Mouse (Mus musculus) C2C12 (cell line): Measurements from ENCODE around the gene Asrgl1. TPM values are rescaled to one million over a fixed set of nuclear protein-coding genes. Genes with fewer than 3 reads are reported as not detected.

ENCODE experiments used
- H3K27me3 ChIP-seq: one replicate; pipeline ENCODE4 v1.6.1; 2011; ENCODE audit not compliant: control insufficient read depth, insufficient read depth, insufficient read length
- H3K36me3 ChIP-seq: one replicate; pipeline ENCODE4 v1.6.1; 2011; ENCODE audit not compliant: control insufficient read depth, insufficient read depth
- H3K4me3 ChIP-seq: one replicate; pipeline ENCODE4 v1.5.1; 2011; ENCODE audit warnings: mild to moderate bottlenecking, control low read depth; ENCODE audit not compliant: poor library complexity, insufficient read depth, severe bottlenecking
- H3K79me2 ChIP-seq: one replicate; pipeline ENCODE4 v1.6.1; 2011; ENCODE audit not compliant: control insufficient read depth, insufficient read depth
- H3K79me3 ChIP-seq: one replicate; pipeline ENCODE4 v1.6.1; 2011; ENCODE audit warnings: low read depth, control low read depth
- H3ac ChIP-seq: one replicate; pipeline ENCODE3; 2011; ENCODE audit warnings: low read depth; ENCODE audit not compliant: control insufficient read depth, insufficient read length
- CEBPB ChIP-seq: IDR thresholded peaks from one replicate; pipeline ENCODE4 v1.6.1; 2011; ENCODE audit warnings: low read depth, mild to moderate bottlenecking, control low read depth, moderate library complexity
- CTCF ChIP-seq: IDR thresholded peaks from one replicate; pipeline ENCODE4 v1.5.1; 2011; ENCODE audit not compliant: control insufficient read depth, insufficient read depth, insufficient read length
- FOSL1 ChIP-seq: IDR thresholded peaks from one replicate; pipeline ENCODE4 v1.8.0; 2011; ENCODE audit warnings: mild to moderate bottlenecking, low read length; ENCODE audit not compliant: poor library complexity, insufficient read depth, severe bottlenecking
- MAX ChIP-seq: IDR thresholded peaks from one replicate; pipeline ENCODE4 v1.6.1; 2011; ENCODE audit warnings: mild to moderate bottlenecking, control low read depth
- MYOD1 ChIP-seq: IDR thresholded peaks from one replicate; pipeline ENCODE4 v1.6.1; 2011; ENCODE audit warnings: low read depth; ENCODE audit not compliant: control insufficient read depth, insufficient read length
- MYOG ChIP-seq: IDR thresholded peaks from one replicate; pipeline ENCODE4 v1.6.1; 2011; ENCODE audit not compliant: control insufficient read depth, insufficient read length; ENCODE audit errors: extremely low read depth
- USF1 ChIP-seq: IDR thresholded peaks from one replicate; pipeline ENCODE4 v1.6.1; 2011; ENCODE audit warnings: low read depth, mild to moderate bottlenecking, control low read depth, moderate library complexity
- polyA plus RNA-seq: library from polyadenylated mRNA; unstranded; fragments of >200 nt; fragmentation: generic; extraction: Trizol; gene quantifications from one replicate; pipeline ENCODE4 v1.2.1, GENCODE M21; 2012; ENCODE audit warnings: missing spikeins

Gene Asrgl1
- polyA plus RNA-seq, 1 experiment, result 4.1 TPM

DNA sequence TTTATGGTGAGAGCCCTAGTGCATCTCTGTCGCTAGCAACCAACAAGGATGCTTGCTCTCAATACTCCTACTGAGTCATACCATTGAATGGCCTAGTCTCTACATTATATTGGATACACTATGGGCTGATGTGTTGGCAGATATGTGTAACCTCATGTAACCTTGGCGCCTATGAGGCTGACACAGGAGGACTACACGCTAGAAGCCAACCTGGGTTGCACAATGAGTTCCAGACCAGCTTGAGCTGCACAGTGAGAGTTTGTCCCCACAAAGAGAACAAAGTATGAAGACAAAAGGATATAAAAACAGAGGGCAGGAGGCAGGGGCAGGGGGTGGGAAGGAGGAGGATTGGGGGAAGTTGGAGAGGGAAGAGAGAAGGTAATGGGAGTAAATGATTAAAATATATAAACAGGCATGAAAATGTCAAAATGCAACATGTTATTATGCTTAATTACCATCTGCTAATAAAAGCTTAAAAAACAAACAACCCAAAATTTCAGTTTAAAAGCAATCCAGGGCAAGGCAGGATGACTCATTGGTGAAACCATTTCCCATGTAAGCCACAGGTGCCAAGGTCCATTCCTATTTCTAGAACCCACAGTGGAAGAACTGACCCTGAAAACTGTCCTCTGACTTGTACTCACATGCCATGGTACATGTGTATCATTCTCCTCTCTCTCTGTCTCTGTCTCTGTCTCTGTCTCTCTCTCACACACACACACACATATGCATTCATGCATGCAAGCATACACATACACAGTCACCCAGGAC is 15.6 kb downstream of the Asrgl1 start:
- Histone ChIP-seq H3K79me3 (no peaks in the 10 kb centered on the region), H3K4me3 (no peak overlapping the region), H3K79me2 (no peaks in the 10 kb centered on the region), H3ac (no peak overlapping the region), H3K36me3 (no peaks in the 10 kb centered on the region), H3K27me3 (no peaks in the 10 kb centered on the region)
- TF ChIP-seq CTCF, result no peak
- TF ChIP-seq MYOG, result no peak
- no peak for TF ChIP-seq CEBPB
- TF ChIP-seq MYOD1, result no peak
- TF ChIP-seq MAX, result no peak
- no peak for TF ChIP-seq FOSL1
- TF ChIP-seq USF1, result no peak

DNA sequence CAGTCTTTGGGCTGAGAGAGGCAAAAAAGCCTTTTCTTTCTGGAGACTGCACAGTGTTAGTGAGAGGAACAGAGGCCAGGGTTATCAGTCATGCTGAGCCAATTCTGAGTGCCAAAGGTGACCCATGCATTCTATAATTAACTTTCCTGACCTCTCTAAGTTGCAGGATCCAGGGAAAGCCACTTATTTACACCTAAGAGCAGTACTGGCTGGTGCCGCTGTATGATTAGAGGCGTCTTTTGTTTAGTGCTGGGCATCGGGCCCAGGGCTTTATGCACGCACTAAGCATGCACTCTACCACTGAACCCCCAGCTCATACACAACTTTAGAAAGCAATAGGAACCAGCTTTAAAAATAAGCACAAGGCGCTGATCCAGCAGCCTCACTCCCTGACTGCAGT is 18.2 kb downstream of the Asrgl1 start:
- TF ChIP-seq MAX (no peak), USF1 (no peak), CTCF (no peak), MYOD1 (no peak), CEBPB (no peak), FOSL1 (no peak), MYOG (no peak)
- Histone ChIP-seq H3K4me3 (no peak overlapping the region), H3K79me2 (no peaks in the 10 kb centered on the region)

DNA sequence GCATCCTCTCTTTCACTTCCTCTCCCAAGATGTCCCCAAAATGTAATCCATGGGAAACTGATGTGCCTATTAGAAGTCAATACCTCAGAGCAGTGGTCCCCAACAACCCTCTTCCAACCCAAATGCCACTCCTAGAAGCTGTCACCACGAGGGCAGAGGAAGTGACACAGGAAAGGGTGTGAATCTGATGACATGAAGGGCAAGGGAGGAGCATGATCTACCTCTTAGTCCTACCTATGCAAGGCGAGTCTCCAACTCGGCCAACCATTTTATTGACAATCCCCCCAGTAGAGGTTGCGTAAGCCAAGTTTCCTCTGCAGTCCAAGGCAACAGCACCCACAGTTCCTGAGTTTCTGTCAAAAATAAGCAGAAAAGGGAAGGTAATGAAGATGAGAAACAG is 19.2 kb downstream of the Asrgl1 start:
- Histone ChIP-seq H3K79me2 (no peaks in the 10 kb centered on the region), H3ac (no peak overlapping the region), H3K4me3 (no peak overlapping the region), H3K79me3 (no peaks in the 10 kb centered on the region), H3K36me3 (no peaks in the 10 kb centered on the region), H3K27me3 (no peaks in the 10 kb centered on the region)
- TF ChIP-seq CEBPB (no peak), USF1 (no peak), MAX (no peak), MYOD1 (no peak), FOSL1 (no peak), MYOG (no peak), CTCF (no peak)

More for the DNA sequence above, 18.2 kb downstream of the Asrgl1 start:
- Histone ChIP-seq H3K79me3 (no peaks in the 10 kb centered on the region), H3K36me3 (no peaks in the 10 kb centered on the region), H3ac (no peak overlapping the region), H3K27me3 (no peaks in the 10 kb centered on the region)

DNA sequence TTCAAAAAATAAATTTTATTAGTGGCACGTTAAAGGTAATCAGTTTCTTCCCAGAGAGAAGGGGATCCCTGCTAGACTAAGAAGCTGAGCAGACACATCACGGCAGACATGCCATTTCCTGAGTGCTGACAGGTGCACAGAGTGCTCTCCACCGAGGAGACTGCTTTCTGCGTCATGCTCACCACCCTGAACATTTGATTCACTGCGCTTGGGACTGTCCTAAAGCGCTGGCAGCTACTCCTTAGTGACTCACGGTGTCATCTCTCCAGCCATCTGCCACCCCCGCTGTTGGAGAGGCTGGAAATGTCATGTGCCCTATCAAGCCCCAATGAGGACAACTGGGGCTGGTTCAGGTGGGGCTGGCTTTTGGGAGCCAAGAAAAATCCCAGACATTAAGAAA is 23.4 kb downstream of the Asrgl1 start:
- no peaks in the 10 kb centered on the region for H3K27me3 ChIP-seq
- no peak overlapping the region for H3K4me3 ChIP-seq
- H3K79me3 ChIP-seq, result no peaks in the 10 kb centered on the region
- no peak overlapping the region for H3ac ChIP-seq
- no peaks in the 10 kb centered on the region for H3K79me2 ChIP-seq
- no peaks in the 10 kb centered on the region for H3K36me3 ChIP-seq
- TF ChIP-seq CTCF, result no peak
- TF ChIP-seq MYOG, result no peak
- TF ChIP-seq FOSL1, result no peak
- TF ChIP-seq USF1, result peak; percentile 45
- peak; percentile 56 for TF ChIP-seq MYOD1

DNA sequence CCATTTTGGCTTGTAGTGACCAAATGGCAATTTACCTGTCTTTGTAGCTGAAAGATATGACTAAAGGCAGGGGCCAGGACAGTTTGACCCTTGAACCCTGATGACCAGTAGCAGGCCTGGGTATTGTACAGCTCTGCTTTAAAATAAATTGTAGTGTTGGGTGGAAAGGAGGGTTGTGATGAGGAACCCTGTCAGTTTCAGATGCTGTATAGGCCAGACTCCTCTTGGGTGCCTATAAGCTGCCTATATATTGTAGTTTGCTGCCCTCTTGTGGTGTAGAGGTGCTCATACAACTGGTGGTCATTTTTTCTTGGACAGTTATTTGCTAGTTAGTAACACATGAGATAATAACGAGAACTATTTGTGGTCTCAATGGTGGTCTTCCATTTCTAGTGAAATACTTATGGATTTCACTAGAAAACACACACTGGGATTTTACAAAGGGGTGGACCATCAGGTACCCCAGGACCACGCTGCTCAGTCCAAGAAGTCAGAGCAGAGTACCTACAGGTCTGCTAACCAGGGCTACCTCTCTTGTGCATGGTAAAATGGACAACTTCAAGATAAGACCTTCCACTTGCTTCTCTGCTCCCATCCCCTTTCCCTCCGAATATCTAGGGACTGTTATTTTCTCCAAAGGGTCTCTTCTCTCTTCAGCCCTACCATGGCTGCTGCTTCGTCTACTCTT is 25.1 kb downstream of the Asrgl1 start:
- no peaks in the 10 kb centered on the region for H3K79me2 ChIP-seq
- H3K27me3 ChIP-seq, result no peaks in the 10 kb centered on the region
- no peak overlapping the region for H3ac ChIP-seq
- no peaks in the 10 kb centered on the region for H3K79me3 ChIP-seq
- H3K36me3 ChIP-seq, result no peaks in the 10 kb centered on the region
- TF ChIP-seq MYOG (no peak), CEBPB (no peak), MYOD1 (no peak), FOSL1 (no peak), MAX (no peak), USF1 (no peak), CTCF (no peak)
- no peak overlapping the region for H3K4me3 ChIP-seq

DNA sequence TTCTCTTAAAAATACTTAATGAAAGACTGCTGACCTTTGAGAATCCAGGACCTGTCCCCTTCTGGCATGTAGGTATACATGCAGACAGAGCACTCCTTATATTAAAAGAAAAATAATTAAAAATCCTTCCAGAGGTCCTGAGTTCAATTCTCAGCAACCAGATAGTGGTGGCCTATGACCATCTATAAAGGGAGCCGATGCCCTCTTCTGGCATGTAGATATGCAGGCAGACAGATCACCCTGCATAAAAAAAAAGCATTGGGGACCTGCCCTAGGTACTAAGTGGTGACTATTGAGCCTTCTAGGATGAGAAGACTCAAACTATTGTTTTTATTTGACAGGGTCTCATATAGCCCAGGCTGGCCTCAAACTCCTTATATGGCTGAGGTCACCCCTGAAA is 26.9 kb downstream of the Asrgl1 start:
- no peak overlapping the region for H3ac ChIP-seq
- H3K79me2 ChIP-seq, result no peaks in the 10 kb centered on the region
- TF ChIP-seq FOSL1 (no peak), MYOD1 (no peak)
- no peaks in the 10 kb centered on the region for H3K27me3 ChIP-seq
- H3K4me3 ChIP-seq, result no peak overlapping the region
- no peaks in the 10 kb centered on the region for H3K79me3 ChIP-seq
- no peaks in the 10 kb centered on the region for H3K36me3 ChIP-seq
